Mouse (Mus musculus) c-Kit-positive CD71-positive TER-119-positive erythroid progenitor cells, embryonic 14.5 days (primary cell): Measurements from ENCODE around the gene Snph.
"Not testable (repeated sequence)": the region's sequence is repeated elsewhere in the genome, so short reads cannot be mapped to it uniquely, and the experiment has no call there.

Experiments used
- DNase-seq: peaks from one replicate; pipeline ENCODE4 v3.0.0-alpha.2; 2013; ENCODE audit warnings: low spot score

Gene Snph

DNA sequence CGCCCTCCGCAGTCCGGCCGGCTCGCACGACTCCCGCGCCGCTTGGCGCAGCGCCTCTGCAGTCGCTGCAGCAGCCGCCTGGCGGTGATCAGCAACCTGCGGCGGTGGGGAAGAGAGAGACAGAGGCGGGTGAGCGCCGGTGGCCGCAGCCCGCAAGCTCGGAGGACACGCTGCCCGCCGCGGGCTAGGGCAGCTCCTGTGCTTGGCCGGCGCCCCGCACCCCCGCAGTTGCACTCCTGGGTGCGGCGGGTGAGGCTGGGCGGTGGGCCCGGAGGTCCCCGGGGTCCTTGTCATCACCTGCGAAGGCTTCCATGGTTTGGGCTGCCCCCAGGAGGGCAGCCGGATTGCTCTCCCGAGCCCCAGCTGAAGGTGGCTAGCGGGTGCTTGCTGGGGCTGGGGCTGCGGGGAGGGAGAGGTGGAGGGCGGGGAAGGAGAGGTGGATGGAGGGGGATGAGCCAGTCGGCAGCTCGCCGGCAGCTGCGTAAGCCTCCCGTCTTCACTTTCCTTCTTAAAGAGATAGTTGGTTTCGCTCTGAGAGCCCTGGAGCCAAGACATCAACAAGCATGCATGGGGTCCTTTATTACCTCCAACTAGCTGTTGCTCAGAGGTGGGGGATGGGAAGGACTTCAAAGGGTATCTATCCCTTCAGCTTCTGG, at the start of gene Snph:
TSS of gene Snph (minus strand) at position 435 of the 656 bp plus-strand sequence.
- no peak for DNase-seq

GRCm38 (mm10) chr2:151676234-151676633, 43.8 kb upstream of the Snph start:
- DNase-seq: no peak

- no peak for DNase-seq
Observed at GRCm38 (mm10) chr2:151670968-151671329, 38.6 kb upstream of the Snph start.

DNA sequence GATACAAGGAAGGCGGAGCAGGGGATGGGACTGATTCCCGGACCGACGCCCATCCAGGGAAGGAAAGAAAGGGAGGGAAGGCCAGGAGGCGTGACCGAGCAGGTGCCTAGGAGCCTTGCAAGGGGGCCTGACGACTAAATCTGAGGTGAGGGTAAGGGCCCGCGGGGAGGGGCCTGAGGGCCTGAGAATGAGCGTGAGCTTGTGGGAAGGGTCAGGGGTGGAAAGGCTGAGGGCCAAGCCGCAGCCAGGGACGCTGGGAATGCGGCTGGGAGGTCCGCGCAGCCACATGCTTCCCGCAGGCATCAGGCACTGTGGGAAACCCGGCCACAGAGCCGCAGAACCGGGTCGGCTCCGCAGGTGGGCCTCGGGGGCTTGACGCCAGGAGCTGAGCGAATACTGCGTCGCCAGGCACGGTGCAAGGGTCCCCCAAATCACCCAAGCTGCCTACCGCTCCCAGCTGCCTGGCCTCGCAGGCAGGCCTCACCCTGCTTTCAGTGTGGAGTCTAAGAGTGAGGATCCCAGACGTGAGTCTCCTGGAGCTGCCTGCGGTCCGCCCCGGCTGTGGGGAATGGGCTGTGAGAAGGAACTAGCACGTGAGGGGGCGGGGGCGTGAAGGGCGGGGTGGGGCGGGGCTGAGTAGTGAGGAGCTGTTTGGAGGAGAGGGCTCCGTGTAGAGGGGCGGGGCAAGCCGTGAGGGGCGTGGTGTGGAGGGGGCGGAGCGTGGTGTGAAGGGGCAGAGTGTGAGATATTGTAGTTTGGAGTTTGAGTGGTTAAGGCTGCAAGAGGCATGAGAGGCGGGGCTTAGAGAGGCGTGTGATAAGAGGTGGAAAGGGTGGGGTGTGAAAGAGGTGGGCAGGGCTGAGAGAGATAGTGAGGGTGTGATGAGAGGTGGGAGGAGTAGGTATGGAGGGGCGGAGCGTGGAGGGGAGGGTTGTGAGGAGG, 37.9 kb upstream of the Snph start:
- peak; percentile 6 for DNase-seq

DNA sequence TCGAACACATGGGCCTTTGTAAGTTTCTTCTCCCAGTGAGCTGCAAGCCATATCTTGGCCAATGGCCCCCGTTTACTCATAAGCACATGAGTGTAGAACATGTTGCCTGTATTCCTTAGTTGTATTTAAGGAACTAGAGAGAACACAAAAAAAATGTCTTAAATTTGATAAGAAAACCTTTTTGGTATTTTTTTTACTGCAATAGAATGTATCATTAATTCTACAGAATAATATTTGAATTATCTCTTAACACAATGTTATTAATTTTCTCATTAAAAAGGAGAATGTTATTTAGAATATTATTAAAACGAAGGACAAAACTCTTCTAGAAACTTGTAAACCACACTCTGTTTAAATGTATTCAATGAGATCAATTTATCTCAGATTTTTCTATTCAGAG, 36.0 kb upstream of the Snph start, which contains the start of gene Rad21l:
TSS of gene Rad21l (minus strand) at position 101 of the 400 bp plus-strand sequence.
- DNase-seq: no peak

DNA sequence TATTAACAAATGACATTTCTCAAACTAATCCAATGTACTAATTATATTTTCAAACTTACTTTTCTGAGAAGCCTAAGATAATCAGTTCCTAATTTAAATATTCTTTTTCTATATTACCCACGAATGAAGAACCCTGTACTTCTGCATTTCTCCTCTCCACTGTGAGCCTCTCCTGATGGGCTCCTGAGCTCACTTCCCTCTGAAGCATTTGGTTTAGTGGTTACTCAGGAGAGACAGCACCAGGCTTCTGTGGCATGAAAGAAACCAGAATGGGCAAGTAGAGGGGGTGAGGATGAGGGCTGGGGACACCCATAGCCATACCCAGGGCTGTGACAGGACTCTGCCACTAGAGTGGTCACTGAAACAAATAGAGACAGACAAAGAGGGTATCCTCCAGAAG, 19.7 kb upstream of the Snph start:
- DNase-seq: no peak

DNA sequence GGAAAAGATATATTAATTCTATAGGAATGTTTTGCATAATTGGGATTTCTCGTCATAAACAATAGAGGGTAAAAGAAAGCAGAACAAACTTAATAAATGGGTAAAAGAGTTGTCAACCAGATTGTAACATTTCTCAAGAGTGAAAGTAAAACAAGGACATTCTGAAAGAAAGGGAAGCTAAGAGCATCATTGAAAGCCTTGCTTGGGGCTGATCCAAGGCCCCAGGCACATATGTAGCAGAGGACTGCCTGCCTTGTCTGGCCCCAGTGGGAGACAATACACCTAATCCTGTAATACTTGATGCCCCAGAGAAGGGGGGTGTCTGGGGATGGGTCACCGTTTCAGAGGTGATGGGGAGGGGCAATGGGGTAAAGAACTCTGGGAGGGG, 3.6 kb upstream of the Snph start:
- no peak for DNase-seq

GRCm38 (mm10) chr2:151635362-151636014, 3.1 kb upstream of the Snph start:
- DNase-seq: no peak

DNA sequence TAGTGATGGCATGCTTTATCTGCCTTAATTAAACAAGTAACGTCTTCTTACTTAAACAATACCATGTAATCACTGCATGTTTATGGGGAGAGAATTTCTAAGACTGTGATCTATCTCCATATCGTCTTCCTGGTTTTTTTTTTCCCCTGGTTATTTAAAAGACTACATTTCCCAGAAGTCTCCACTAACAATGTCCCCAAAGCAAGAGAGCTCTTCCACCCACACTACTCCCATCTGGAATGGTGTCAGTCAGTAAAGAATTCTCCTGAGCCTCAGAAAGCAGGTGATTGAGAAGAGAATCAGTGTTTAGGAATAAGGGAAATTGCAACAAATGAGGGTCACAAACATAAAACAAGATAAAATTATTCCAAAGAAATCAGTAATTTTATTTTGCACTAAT, 2.5 kb upstream of the Snph start:
- no peak for DNase-seq

DNA sequence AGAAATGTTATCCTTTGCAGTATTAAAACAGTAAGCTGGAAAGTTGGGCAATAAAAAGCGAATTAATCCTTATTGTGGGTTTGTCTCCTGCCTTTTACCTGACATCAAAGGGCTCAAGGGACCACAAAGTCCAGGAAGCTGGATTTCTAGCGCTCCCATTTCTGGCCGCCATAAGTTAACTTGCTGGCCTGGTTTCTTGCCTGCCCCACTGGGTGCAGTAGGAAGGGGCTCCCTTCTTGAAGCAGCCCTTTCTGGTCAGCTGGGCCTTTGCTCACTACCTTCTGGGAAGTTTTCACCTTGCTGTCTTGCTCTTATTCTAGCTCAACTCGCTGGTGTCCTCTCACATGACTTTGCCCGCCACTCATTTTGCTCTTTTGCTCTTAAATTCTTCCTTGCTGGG, 589 bp upstream of the Snph start:
- no peak for DNase-seq

- no peak for DNase-seq
Observed at GRCm38 (mm10) chr2:151631406-151632158, 811 bp downstream of the Snph start.

- no peak for DNase-seq
Observed at GRCm38 (mm10) chr2:151629310-151629709, 3.1 kb downstream of the Snph start.

- DNase-seq: no peak
Observed at GRCm38 (mm10) chr2:151628011-151628410, 4.4 kb downstream of the Snph start.

- DNase-seq: no peak
Observed at GRCm38 (mm10) chr2:151626296-151626695, 6.1 kb downstream of the Snph start.

GRCm38 (mm10) chr2:151623776-151624175, 8.6 kb downstream of the Snph start:
- no peak for DNase-seq

GRCm38 (mm10) chr2:151616551-151617329, 15.7 kb downstream of the Snph start:
- no peak for DNase-seq

- not testable (repeated sequence) for DNase-seq
Observed at GRCm38 (mm10) chr2:151615779-151616178, 16.6 kb downstream of the Snph start.

DNA sequence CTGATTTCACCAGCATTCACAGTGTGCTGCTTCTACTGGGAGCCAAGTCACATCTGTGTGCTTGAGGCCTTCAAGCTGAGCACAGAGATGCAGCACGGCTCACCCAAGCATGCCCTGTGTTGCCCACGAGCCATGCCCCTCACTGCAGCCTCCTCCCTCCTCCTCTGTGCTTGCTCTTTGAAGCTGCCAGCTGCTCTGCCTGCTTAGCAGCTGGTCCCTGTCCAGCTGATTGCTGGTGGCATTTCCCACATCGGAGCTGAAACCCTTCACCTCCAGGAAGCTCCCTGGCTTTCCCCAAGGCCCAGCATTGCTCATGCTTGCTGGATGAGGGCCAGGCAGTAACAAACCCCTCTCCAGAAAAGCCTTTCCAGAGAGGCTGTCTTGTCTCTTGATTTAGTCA, 22.4 kb downstream of the Snph start:
- DNase-seq: no peak

DNA sequence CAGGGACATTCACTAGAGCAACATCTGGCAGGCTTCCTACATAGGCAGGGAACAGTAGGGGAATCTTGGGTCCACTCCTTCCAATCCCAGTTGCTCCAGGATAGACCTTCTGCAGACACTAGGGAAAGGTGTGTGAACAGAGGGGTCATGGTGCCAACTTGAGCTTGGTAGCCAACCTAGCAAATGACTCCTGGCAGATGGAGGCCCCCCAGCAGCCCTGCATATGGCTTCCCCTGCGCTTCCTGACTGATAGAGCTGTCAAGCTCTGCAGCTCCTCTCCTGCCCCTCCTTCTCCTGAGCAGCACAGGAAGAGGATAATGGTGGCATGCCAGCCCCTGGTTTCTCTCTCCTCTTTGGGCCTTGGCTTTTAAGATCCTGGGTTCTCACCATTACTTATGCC, 24.0 kb downstream of the Snph start:
- no peak for DNase-seq

DNA sequence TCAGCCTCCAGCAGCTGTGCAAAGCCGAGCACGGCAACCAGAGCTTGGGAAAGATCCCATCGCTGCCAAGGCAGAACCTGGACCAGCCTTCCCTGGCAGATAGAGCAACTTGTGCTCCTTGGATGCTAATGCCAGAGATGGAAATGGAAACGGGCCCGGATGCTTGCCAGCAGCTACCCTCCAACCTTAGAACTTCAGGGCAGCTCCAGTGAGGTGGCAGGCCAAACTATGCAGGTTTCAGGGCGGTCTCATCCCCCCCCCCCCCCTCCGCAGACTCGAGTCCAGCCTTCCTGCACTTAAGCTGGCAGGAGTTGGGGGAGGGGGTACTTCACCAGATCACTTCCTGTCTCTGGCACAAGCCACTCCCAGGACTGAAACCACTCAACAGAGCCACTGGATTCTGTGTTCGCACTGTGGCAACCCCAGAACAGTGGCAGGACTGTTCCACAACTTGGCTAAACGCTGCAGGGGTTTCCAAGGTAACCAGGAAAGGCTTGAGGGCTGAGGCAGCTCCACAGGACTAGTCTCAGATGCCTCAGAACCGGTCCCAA, 26.9 kb downstream of the Snph start:
- no peak for DNase-seq

GRCm38 (mm10) chr2:151603630-151604029, 28.8 kb downstream of the Snph start:
- DNase-seq: no peak
